Mouse (Mus musculus): ENCODE measurements at regions not wholly inside any gene's neighbourhood (a gene's known extent, or its start where the extent isn't known, plus 50 kb on each side); places are given as distances from the start of the nearest gene placed in this dataset.
"Not testable (repeated sequence)": the region's sequence is repeated elsewhere in the genome, so short reads cannot be mapped to it uniquely, and the experiment has no call there.

DNA sequence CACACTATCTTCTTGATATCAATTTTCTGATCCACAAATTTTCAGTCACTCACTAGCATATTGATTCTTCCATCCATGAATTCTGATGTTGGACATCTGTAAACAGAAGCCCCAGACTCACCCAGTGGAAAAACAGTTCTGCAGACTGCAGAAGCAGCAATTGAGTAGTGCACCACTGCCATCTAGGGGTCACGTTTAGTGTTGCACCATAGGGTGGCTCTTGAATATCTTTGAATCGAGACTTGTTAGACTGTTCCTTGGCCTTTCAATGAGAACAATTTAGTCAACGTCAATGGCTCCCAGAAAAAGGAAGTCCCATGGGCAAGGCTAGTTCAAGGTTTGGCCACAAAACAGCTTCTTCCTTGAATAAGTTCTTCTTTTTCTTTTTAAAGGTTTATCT is 828.1 kb downstream of the Gm10330 start:
- not testable (repeated sequence) for H3K36me3 ChIP-seq (ENCODE audit: control insufficient read depth, insufficient read depth); H3K27ac ChIP-seq (ENCODE audit: low read length); H3K9me3 ChIP-seq (replicated peaks; ENCODE audit: control insufficient read depth, low read length); H3K27me3 ChIP-seq (ENCODE audit: control insufficient read depth, insufficient read depth, low read depth, low read length); H3K4me1 ChIP-seq (ENCODE audit: control insufficient read depth, low read depth, low read length); H3K4me2 ChIP-seq (ENCODE audit: low read depth, low read length); H3K4me3 ChIP-seq (ENCODE audit: low read depth, low read length); H3K9ac ChIP-seq (ENCODE audit: low read depth, low read length); ATAC-seq (ENCODE audit: low read depth)
- 39% methylated on average over 3 of the region's 3 CpGs for WGBS (ENCODE audit: insufficient replicate concordance)

DNA sequence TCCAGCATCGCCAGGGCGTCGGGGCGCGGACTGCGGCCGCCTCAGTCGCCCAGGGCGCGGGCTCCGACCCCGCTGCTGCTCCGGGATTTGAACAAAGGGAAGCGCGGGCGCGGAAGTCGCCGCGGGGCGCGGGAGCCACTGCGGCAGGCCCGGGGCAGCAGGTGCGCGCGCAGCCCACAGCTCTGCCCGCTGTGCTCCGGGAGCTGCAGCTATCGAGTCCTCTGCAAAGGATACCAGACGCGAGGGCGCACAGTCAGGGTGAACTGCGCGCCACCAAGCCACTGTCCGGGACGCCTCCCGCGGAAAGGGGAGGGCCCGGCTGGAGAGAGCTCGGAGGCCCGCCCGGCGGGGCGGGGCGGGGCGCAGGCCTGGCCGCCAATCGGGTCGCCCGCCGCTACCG is 873.9 kb downstream of the Gm10330 start:
- not testable (repeated sequence) for H3K4me1 ChIP-seq (ENCODE audit: control insufficient read depth, low read depth, low read length); ATAC-seq (ENCODE audit: low read depth); H3K36me3 ChIP-seq (ENCODE audit: control insufficient read depth, insufficient read depth); H3K27ac ChIP-seq (ENCODE audit: low read length); H3K9me3 ChIP-seq (replicated peaks; ENCODE audit: control insufficient read depth, low read length); H3K9ac ChIP-seq (ENCODE audit: low read depth, low read length); H3K27me3 ChIP-seq (ENCODE audit: control insufficient read depth, insufficient read depth, low read depth, low read length)
- H3K4me3 ChIP-seq (ENCODE audit: low read depth, low read length), result peak overlapping the region; percentile 42
- peak overlapping the region; percentile 46 for H3K4me2 ChIP-seq (ENCODE audit: low read depth, low read length)
- under 1% methylated on average over 27 of the region's 53 CpGs for WGBS (ENCODE audit: insufficient replicate concordance)

Measured in liver, embryonic 16.5 days (tissue).